Mouse (Mus musculus) olfactory bulb, adult 2 months (tissue): ENCODE measurements around the gene 1110012L19Rik.
"Not testable (repeated sequence)": the region's sequence is repeated elsewhere in the genome, so short reads cannot be mapped to it uniquely, and the experiment has no call there.

Experiments used
- CTCF ChIP-seq: fragments of 200-500 bp; IDR thresholded peaks from 2 replicates; pipeline ENCODE4 v1.5.1; 2012; ENCODE audit warnings: low read depth, mild to moderate bottlenecking, low read length, moderate library complexity; ENCODE audit not compliant: insufficient read depth
- POLR2A ChIP-seq: fragments of 200-500 bp; IDR thresholded peaks from 2 replicates; pipeline ENCODE4 v1.6.1; 2012; ENCODE audit warnings: mild to moderate bottlenecking, low read depth, low read length, moderate library complexity; ENCODE audit not compliant: insufficient read depth

GRCm38 (mm10) chrX:70374469-70375110 is 11.1 kb upstream of the 1110012L19Rik start:
- not testable (repeated sequence) for TF ChIP-seq POLR2A, CTCF
